Mouse (Mus musculus) small intestine, adult 2 months (tissue): ENCODE data around the gene Lipc.

Experiments
- CTCF ChIP-seq: fragments of 200-500 bp; IDR thresholded peaks from 2 replicates; pipeline ENCODE4 v1.5.1; 2012; ENCODE audit warnings: low read depth, mild to moderate bottlenecking, control low read depth, inconsistent platforms, low read length, moderate library complexity, mixed read lengths; ENCODE audit not compliant: insufficient replicate concordance, insufficient read length; ENCODE audit errors: extremely low read depth
- POLR2A ChIP-seq: fragments of 200-500 bp; IDR thresholded peaks from 2 replicates; pipeline ENCODE4 v1.6.1; 2012; ENCODE audit warnings: low read depth, mild to moderate bottlenecking, control low read depth, inconsistent platforms, low read length, moderate library complexity

DNA sequence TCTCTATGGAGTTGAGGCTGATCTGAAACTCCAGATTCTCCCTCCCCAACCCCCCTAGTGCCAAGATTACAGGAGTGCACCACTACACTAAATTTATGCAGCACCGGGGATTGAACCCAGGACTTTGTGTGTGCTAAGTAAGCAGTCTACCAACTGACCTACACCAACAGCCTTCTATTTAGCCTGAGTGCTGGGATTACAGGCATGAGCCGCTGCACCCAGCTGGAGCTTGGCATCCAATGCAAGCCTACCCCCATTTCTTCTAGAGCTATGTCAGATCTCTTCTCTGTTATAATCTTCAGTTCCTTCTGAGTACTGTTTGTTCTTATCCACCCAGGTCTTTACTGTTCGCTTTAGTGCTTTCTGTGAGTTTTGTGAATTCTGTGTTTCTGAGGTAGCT, 117.8 kb downstream of the Lipc start:
- no peak for TF ChIP-seq CTCF
- TF ChIP-seq POLR2A: no peak
